Mouse (Mus musculus) neural tube, embryonic 11.5 days (tissue): ENCODE measurements at regions not wholly inside any gene's neighbourhood (a gene's known extent, or its start where the extent isn't known, plus 50 kb on each side); places are given as distances from the start of the nearest gene placed in this dataset.

Experiments
- ATAC-seq: fragments of 200-750 bp; cut with Nextera tagmentation; 2 replicates; pipeline ENCODE4 v1.8.0; 2017; ENCODE audit warnings: moderate number of reproducible peaks, mild to moderate bottlenecking, moderate TSS enrichment, moderate library complexity; ENCODE audit not compliant: insufficient read depth, low FRiP score, low TSS enrichment
- DNase-seq: peaks from one replicate; pipeline ENCODE4 v3.0.0-alpha.2; 2015; ENCODE audit warnings: low spot score
- H3K27ac ChIP-seq: fragments of 300-500 bp; sonication (generic); 2 replicates; pipeline ENCODE4 v1.5.1; 2014; ENCODE audit warnings: low read depth, mild to moderate bottlenecking, low read length
- H3K27me3 ChIP-seq: fragments of 300-500 bp; sonication (generic); 2 replicates; pipeline ENCODE4 v1.6.1; 2014; ENCODE audit warnings: mild to moderate bottlenecking, low read length, mixed read lengths; ENCODE audit not compliant: control insufficient read depth, insufficient read depth
- H3K36me3 ChIP-seq: fragments of 300-500 bp; sonication (generic); 2 replicates; pipeline ENCODE4 v1.6.1; 2014; ENCODE audit warnings: mild to moderate bottlenecking, low read length, moderate library complexity, mixed read lengths; ENCODE audit not compliant: control insufficient read depth, insufficient read depth
- H3K4me1 ChIP-seq: fragments of 300-500 bp; sonication (generic); 2 replicates; pipeline ENCODE4 v1.6.1; 2014; ENCODE audit warnings: low read length, mixed read lengths; ENCODE audit not compliant: control insufficient read depth, insufficient read depth
- H3K4me2 ChIP-seq: fragments of 300-500 bp; sonication (generic); 2 replicates; pipeline ENCODE4 v1.6.1; 2014; ENCODE audit warnings: low read depth, mild to moderate bottlenecking, moderate library complexity
- H3K4me3 ChIP-seq: fragments of 300-500 bp; sonication (generic); 2 replicates; pipeline ENCODE4 v1.5.1; 2014; ENCODE audit warnings: low read depth, low read length
- H3K9ac ChIP-seq: fragments of 300-500 bp; sonication (generic); 2 replicates; pipeline ENCODE4 v1.6.1; 2014; ENCODE audit warnings: mild to moderate bottlenecking, low read length
- H3K9me3 ChIP-seq: fragments of 300-500 bp; sonication (generic); 2 replicates; pipeline ENCODE4 v1.6.1; 2016; ENCODE audit warnings: low read length; ENCODE audit not compliant: control insufficient read depth
- WGBS: fragments of 180-500 bp; shearing (Covaris S2); extraction: QIAGEN DNeasy Blood & Tissue Kit; methylation state at CpG from one replicate; pipeline ENCODE4 v1.1.7; 2014; 5-methylcytosine and 5-hydroxymethylcytosine counted together

GRCm38 (mm10) chr1:72944221-72944620 lies 69.5 kb upstream of the Igfbp5 start:
- Histone ChIP-seq H3K9ac (no peak overlapping the region), H3K9me3 (no peaks in the 10 kb centered on the region), H3K4me3 (no peak overlapping the region), H3K4me1 (peaks cover 11% of the 10 kb centered on the region), H3K4me2 (no peak overlapping the region), H3K36me3 (no peaks in the 10 kb centered on the region), H3K27ac (no peak overlapping the region), H3K27me3 (no peaks in the 10 kb centered on the region)
- 57% methylated on average over 3 of the region's 3 CpGs for WGBS
- ATAC-seq = no peak
- no peak for DNase-seq

- H3K36me3 ChIP-seq = no peaks in the 10 kb centered on the region
- no peak overlapping the region for H3K4me2 ChIP-seq
- ATAC-seq = no peak
- no peak overlapping the region for H3K4me3 ChIP-seq
- H3K27ac ChIP-seq = no peak overlapping the region
- H3K9ac ChIP-seq = no peak overlapping the region
- DNase-seq = no peak
- H3K27me3 ChIP-seq = no peaks in the 10 kb centered on the region
- peaks cover 11% of the 10 kb centered on the region for H3K4me1 ChIP-seq
- 94% methylated on average over 1 of the region's 1 CpGs for WGBS
- no peaks in the 10 kb centered on the region for H3K9me3 ChIP-seq
Measured at GRCm38 (mm10) chr1:72943082-72943481, 68.4 kb upstream of the Igfbp5 start.

GRCm38 (mm10) chr1:72942351-72942750 lies 67.7 kb upstream of the Igfbp5 start:
- 92% methylated on average over 9 of the region's 9 CpGs for WGBS

GRCm38 (mm10) chr1:72939948-72940347 lies 65.3 kb upstream of the Igfbp5 start:
- Histone ChIP-seq H3K27me3 (no peaks in the 10 kb centered on the region), H3K4me3 (no peak overlapping the region), H3K27ac (no peak overlapping the region), H3K36me3 (no peaks in the 10 kb centered on the region), H3K9ac (no peak overlapping the region), H3K4me1 (0 out of 2 replicates have a peak, but pooled peaks cover under 1% of the 10 kb centered on the region), H3K9me3 (no peaks in the 10 kb centered on the region), H3K4me2 (no peak overlapping the region)
- ATAC-seq = no peak
- no peak for DNase-seq
- 95% methylated on average over 1 of the region's 1 CpGs for WGBS

More at GRCm38 (mm10) chr1:72942351-72942750, 67.7 kb upstream of the Igfbp5 start:
- no peak for DNase-seq
- H3K27ac ChIP-seq = no peak overlapping the region
- no peak for ATAC-seq
- H3K27me3 ChIP-seq = no peaks in the 10 kb centered on the region
- H3K4me2 ChIP-seq = no peak overlapping the region
- H3K9ac ChIP-seq = no peak overlapping the region
- no peaks in the 10 kb centered on the region for H3K9me3 ChIP-seq
- peaks cover 11% of the 10 kb centered on the region for H3K4me1 ChIP-seq
- no peak overlapping the region for H3K4me3 ChIP-seq
- no peaks in the 10 kb centered on the region for H3K36me3 ChIP-seq

- no peak overlapping the region for H3K9ac ChIP-seq
- no peaks in the 10 kb centered on the region for H3K9me3 ChIP-seq
- H3K27me3 ChIP-seq = no peaks in the 10 kb centered on the region
- no peaks in the 10 kb centered on the region for H3K36me3 ChIP-seq
- no peak overlapping the region for H3K27ac ChIP-seq
- no peak overlapping the region for H3K4me3 ChIP-seq
- WGBS = 88% methylated on average over 5 of the region's 5 CpGs
- ATAC-seq = no peak
- no peaks in the 10 kb centered on the region for H3K4me1 ChIP-seq
- no peak overlapping the region for H3K4me2 ChIP-seq
- no peak for DNase-seq
Measured at GRCm38 (mm10) chr1:72936681-72937465, 62.2 kb upstream of the Igfbp5 start.

- ATAC-seq (no peak), DNase-seq (no peak)
- H3K36me3 ChIP-seq = no peaks in the 10 kb centered on the region
- H3K9me3 ChIP-seq = no peaks in the 10 kb centered on the region
- H3K4me1 ChIP-seq = no peaks in the 10 kb centered on the region
- no peaks in the 10 kb centered on the region for H3K27me3 ChIP-seq
- WGBS = 47% methylated on average over 5 of the region's 5 CpGs
- no peak overlapping the region for H3K4me2 ChIP-seq
- H3K4me3 ChIP-seq = no peak overlapping the region
- H3K27ac ChIP-seq = no peak overlapping the region
- H3K9ac ChIP-seq = no peak overlapping the region
Measured at GRCm38 (mm10) chr1:72936231-72936630, 61.5 kb upstream of the Igfbp5 start.

GRCm38 (mm10) chr1:72935084-72935483 lies 60.4 kb upstream of the Igfbp5 start:
- no peak for ATAC-seq

GRCm38 (mm10) chr1:72929774-72930173 lies 55.1 kb upstream of the Igfbp5 start:
- no peaks in the 10 kb centered on the region for H3K36me3 ChIP-seq
- ATAC-seq (no peak), DNase-seq (no peak)
- H3K4me1 ChIP-seq = no peaks in the 10 kb centered on the region
- no peak overlapping the region for H3K9ac ChIP-seq
- no peak overlapping the region for H3K4me2 ChIP-seq
- no peaks in the 10 kb centered on the region for H3K27me3 ChIP-seq
- H3K4me3 ChIP-seq = no peak overlapping the region
- H3K27ac ChIP-seq = no peak overlapping the region
- H3K9me3 ChIP-seq = no peaks in the 10 kb centered on the region
- WGBS = 88% methylated on average over 4 of the region's 4 CpGs

More at GRCm38 (mm10) chr1:72935084-72935483, 60.4 kb upstream of the Igfbp5 start:
- Histone ChIP-seq H3K9ac (no peak overlapping the region), H3K36me3 (no peaks in the 10 kb centered on the region), H3K27ac (no peak overlapping the region), H3K4me1 (no peaks in the 10 kb centered on the region), H3K27me3 (no peaks in the 10 kb centered on the region), H3K9me3 (no peaks in the 10 kb centered on the region), H3K4me2 (no peak overlapping the region), H3K4me3 (no peak overlapping the region)
- WGBS = 88% methylated on average over 4 of the region's 4 CpGs
- DNase-seq = no peak
